Mouse (Mus musculus) C2C12 (cell line): ENCODE data around the gene Ccdc171. TPM values are rescaled to one million over a fixed set of nuclear protein-coding genes. Genes with fewer than 3 reads are reported as not detected.

Source experiments
- H3K27me3 ChIP-seq: one replicate; pipeline ENCODE4 v1.6.1; 2011; ENCODE audit not compliant: control insufficient read depth, insufficient read depth, insufficient read length
- H3K36me3 ChIP-seq: one replicate; pipeline ENCODE4 v1.6.1; 2011; ENCODE audit not compliant: control insufficient read depth, insufficient read depth
- H3K4me3 ChIP-seq: one replicate; pipeline ENCODE4 v1.5.1; 2011; ENCODE audit warnings: mild to moderate bottlenecking, control low read depth; ENCODE audit not compliant: poor library complexity, insufficient read depth, severe bottlenecking
- H3K79me2 ChIP-seq: one replicate; pipeline ENCODE4 v1.6.1; 2011; ENCODE audit not compliant: control insufficient read depth, insufficient read depth
- H3K79me3 ChIP-seq: one replicate; pipeline ENCODE4 v1.6.1; 2011; ENCODE audit warnings: low read depth, control low read depth
- H3ac ChIP-seq: one replicate; pipeline ENCODE3; 2011; ENCODE audit warnings: low read depth; ENCODE audit not compliant: control insufficient read depth, insufficient read length
- CEBPB ChIP-seq: IDR thresholded peaks from one replicate; pipeline ENCODE4 v1.6.1; 2011; ENCODE audit warnings: low read depth, mild to moderate bottlenecking, control low read depth, moderate library complexity
- CTCF ChIP-seq: IDR thresholded peaks from one replicate; pipeline ENCODE4 v1.5.1; 2011; ENCODE audit not compliant: control insufficient read depth, insufficient read depth, insufficient read length
- FOSL1 ChIP-seq: IDR thresholded peaks from one replicate; pipeline ENCODE4 v1.8.0; 2011; ENCODE audit warnings: mild to moderate bottlenecking, low read length; ENCODE audit not compliant: poor library complexity, insufficient read depth, severe bottlenecking
- MAX ChIP-seq: IDR thresholded peaks from one replicate; pipeline ENCODE4 v1.6.1; 2011; ENCODE audit warnings: mild to moderate bottlenecking, control low read depth
- MYOD1 ChIP-seq: IDR thresholded peaks from one replicate; pipeline ENCODE4 v1.6.1; 2011; ENCODE audit warnings: low read depth; ENCODE audit not compliant: control insufficient read depth, insufficient read length
- MYOG ChIP-seq: IDR thresholded peaks from one replicate; pipeline ENCODE4 v1.6.1; 2011; ENCODE audit not compliant: control insufficient read depth, insufficient read length; ENCODE audit errors: extremely low read depth
- USF1 ChIP-seq: IDR thresholded peaks from one replicate; pipeline ENCODE4 v1.6.1; 2011; ENCODE audit warnings: low read depth, mild to moderate bottlenecking, control low read depth, moderate library complexity
- polyA plus RNA-seq: library from polyadenylated mRNA; unstranded; fragments of >200 nt; fragmentation: generic; extraction: Trizol; gene quantifications from one replicate; pipeline ENCODE4 v1.2.1, GENCODE M21; 2012; ENCODE audit warnings: missing spikeins

Gene Ccdc171
- polyA plus RNA-seq, 1 experiment, result 0.37 TPM

GRCm38 (mm10) chr4:83571033-83571432 is 45.7 kb downstream of the Ccdc171 start:
- H3K4me3 ChIP-seq, result no peak overlapping the region
- no peaks in the 10 kb centered on the region for H3K36me3 ChIP-seq
- no peaks in the 10 kb centered on the region for H3K79me2 ChIP-seq
- no peaks in the 10 kb centered on the region for H3K27me3 ChIP-seq
- no peak overlapping the region for H3ac ChIP-seq
- H3K79me3 ChIP-seq, result no peaks in the 10 kb centered on the region
- no peak for TF ChIP-seq FOSL1
- no peak for TF ChIP-seq MAX
- TF ChIP-seq MYOG, result no peak
- no peak for TF ChIP-seq MYOD1
- TF ChIP-seq USF1, result no peak
- no peak for TF ChIP-seq CEBPB
- no peak for TF ChIP-seq CTCF

GRCm38 (mm10) chr4:83572521-83572920 is 47.2 kb downstream of the Ccdc171 start:
- H3K79me2 ChIP-seq, result no peaks in the 10 kb centered on the region

GRCm38 (mm10) chr4:83576315-83576714 is 51.0 kb downstream of the Ccdc171 start:
- Histone ChIP-seq H3K36me3 (no peaks in the 10 kb centered on the region), H3K4me3 (no peak overlapping the region), H3K79me3 (no peaks in the 10 kb centered on the region), H3K79me2 (no peaks in the 10 kb centered on the region), H3K27me3 (no peaks in the 10 kb centered on the region), H3ac (no peak overlapping the region)
- TF ChIP-seq MYOD1 (no peak), CEBPB (no peak), FOSL1 (no peak), USF1 (no peak), MYOG (no peak), CTCF (no peak), MAX (no peak)

More at GRCm38 (mm10) chr4:83572521-83572920, 47.2 kb downstream of the Ccdc171 start:
- Histone ChIP-seq H3ac (no peak overlapping the region), H3K4me3 (no peak overlapping the region), H3K79me3 (no peaks in the 10 kb centered on the region), H3K27me3 (no peaks in the 10 kb centered on the region), H3K36me3 (no peaks in the 10 kb centered on the region)
- TF ChIP-seq MAX, result no peak
- no peak for TF ChIP-seq FOSL1
- no peak for TF ChIP-seq USF1
- no peak for TF ChIP-seq MYOG
- TF ChIP-seq MYOD1, result no peak
- no peak for TF ChIP-seq CTCF
- TF ChIP-seq CEBPB, result no peak

- TF ChIP-seq USF1, result no peak
- no peaks in the 10 kb centered on the region for H3K79me2 ChIP-seq
- no peaks in the 10 kb centered on the region for H3K79me3 ChIP-seq
- no peaks in the 10 kb centered on the region for H3K36me3 ChIP-seq
- no peak overlapping the region for H3ac ChIP-seq
- H3K4me3 ChIP-seq, result no peak overlapping the region
- no peaks in the 10 kb centered on the region for H3K27me3 ChIP-seq
Observed at GRCm38 (mm10) chr4:83580157-83580556, 54.8 kb downstream of the Ccdc171 start.

GRCm38 (mm10) chr4:83587563-83587962 is 62.2 kb downstream of the Ccdc171 start:
- Histone ChIP-seq H3K36me3 (no peaks in the 10 kb centered on the region), H3K79me3 (no peaks in the 10 kb centered on the region), H3K79me2 (no peaks in the 10 kb centered on the region), H3K4me3 (no peak overlapping the region), H3K27me3 (no peaks in the 10 kb centered on the region), H3ac (no peak overlapping the region)
- TF ChIP-seq MYOG (no peak), MYOD1 (no peak), USF1 (no peak), MAX (no peak), FOSL1 (no peak), CTCF (no peak), CEBPB (no peak)

GRCm38 (mm10) chr4:83596486-83596885 is 71.1 kb downstream of the Ccdc171 start:
- H3K36me3 ChIP-seq, result no peaks in the 10 kb centered on the region
- TF ChIP-seq MAX (no peak), MYOD1 (no peak), CEBPB (no peak), FOSL1 (no peak), MYOG (no peak), CTCF (no peak), USF1 (no peak)
- no peak overlapping the region for H3ac ChIP-seq

More at GRCm38 (mm10) chr4:83596486-83596885, 71.1 kb downstream of the Ccdc171 start:
- no peaks in the 10 kb centered on the region for H3K79me3 ChIP-seq
- H3K27me3 ChIP-seq, result no peaks in the 10 kb centered on the region
- H3K4me3 ChIP-seq, result no peak overlapping the region
- no peaks in the 10 kb centered on the region for H3K79me2 ChIP-seq
